Mouse (Mus musculus): ENCODE data around the gene Tnni2. TPM values are rescaled to one million over a fixed set of nuclear protein-coding genes. Genes with fewer than 3 reads are reported as not detected.
A peak's percentile ranks its signal among the peaks of the same experiment; 100 is the strongest.

The Tnni2 gene
- total and polyA plus RNA-seq, 2 experiments from 2014 or later, result 8.9 TPM; not detected in 1

- no peak overlapping the region for H3K4me3 ChIP-seq (ENCODE audit: low read depth, low read length)
- H3K9me3 ChIP-seq (replicated peaks; ENCODE audit: control insufficient read depth, low read length), result no peaks in the 10 kb centered on the region
- no peak for TF ChIP-seq EP300 (IDR thresholded peaks at IDR 0.05; ENCODE audit: low read depth)
- no peak for TF ChIP-seq CTCF (IDR thresholded peaks at IDR 0.05; ENCODE audit: low read depth)
- ATAC-seq (ENCODE audit: insufficient read depth, low read depth), result no peak
- no peaks in the 10 kb centered on the region for H3K27me3 ChIP-seq (ENCODE audit: control insufficient read depth, insufficient read depth, low read length)
- 86% methylated on average over 5 of the region's 5 CpGs for WGBS
- no peak overlapping the region for H3K4me2 ChIP-seq (ENCODE audit: low read depth, low read length)
- no peak overlapping the region for H3K27ac ChIP-seq (ENCODE audit: low read depth)
- peaks cover 12% of the 10 kb centered on the region for H3K4me1 ChIP-seq (ENCODE audit: control insufficient read depth, insufficient read depth)
- no peak overlapping the region for H3K9ac ChIP-seq (replicated peaks; ENCODE audit: low read depth, low read length)
- H3K36me3 ChIP-seq (replicated peaks; ENCODE audit: control insufficient read depth, insufficient read depth, low read length), result no peaks in the 10 kb centered on the region
- no peak for DNase-seq (ENCODE audit: low spot score)
These were observed 1.9 kb downstream of the Tnni2 start for GRCm38 (mm10) chr7:142443474-142443873.

- WGBS, result 88% methylated on average over 6 of the region's 6 CpGs
- DNase-seq (ENCODE audit: low spot score) (no peak), ATAC-seq (ENCODE audit: insufficient read depth, low read depth) (no peak)
- Histone ChIP-seq H3K27ac (ENCODE audit: low read depth) (no peak overlapping the region), H3K4me2 (ENCODE audit: low read depth, low read length) (no peak overlapping the region), H3K9me3 (replicated peaks; ENCODE audit: control insufficient read depth, low read length) (no peaks in the 10 kb centered on the region), H3K9ac (replicated peaks; ENCODE audit: low read depth, low read length) (no peak overlapping the region), H3K4me3 (ENCODE audit: low read depth, low read length) (no peak overlapping the region), H3K36me3 (replicated peaks; ENCODE audit: control insufficient read depth, insufficient read depth, low read length) (no peaks in the 10 kb centered on the region), H3K4me1 (ENCODE audit: control insufficient read depth, insufficient read depth) (peaks cover 17% of the 10 kb centered on the region), H3K27me3 (ENCODE audit: control insufficient read depth, insufficient read depth, low read length) (no peaks in the 10 kb centered on the region)
- no peak for TF ChIP-seq CTCF (IDR thresholded peaks at IDR 0.05; ENCODE audit: low read depth)
- TF ChIP-seq EP300 (IDR thresholded peaks at IDR 0.05; ENCODE audit: low read depth), result no peak
These were observed 2.6 kb downstream of the Tnni2 start for GRCm38 (mm10) chr7:142444171-142444570.

- H3K36me3 ChIP-seq (replicated peaks; ENCODE audit: control insufficient read depth, insufficient read depth, low read length), result no peaks in the 10 kb centered on the region
- H3K27ac ChIP-seq (ENCODE audit: low read depth), result no peak overlapping the region
- ATAC-seq (ENCODE audit: insufficient read depth, low read depth) (no peak), DNase-seq (ENCODE audit: low spot score) (no peak)
- H3K27me3 ChIP-seq (ENCODE audit: control insufficient read depth, insufficient read depth, low read length), result no peaks in the 10 kb centered on the region
- no peak overlapping the region for H3K4me3 ChIP-seq (ENCODE audit: low read depth, low read length)
- H3K4me1 ChIP-seq (ENCODE audit: control insufficient read depth, insufficient read depth), result peaks cover 20% of the 10 kb centered on the region
- no peak overlapping the region for H3K9ac ChIP-seq (replicated peaks; ENCODE audit: low read depth, low read length)
- H3K9me3 ChIP-seq (replicated peaks; ENCODE audit: control insufficient read depth, low read length), result no peaks in the 10 kb centered on the region
- TF ChIP-seq CTCF (IDR thresholded peaks at IDR 0.05; ENCODE audit: low read depth) (no peak), EP300 (IDR thresholded peaks at IDR 0.05; ENCODE audit: low read depth) (no peak)
- WGBS, result 91% methylated on average over 6 of the region's 6 CpGs
- H3K4me2 ChIP-seq (ENCODE audit: low read depth, low read length), result no peak overlapping the region
These were observed 3.7 kb downstream of the Tnni2 start for GRCm38 (mm10) chr7:142445324-142445723.

- H3K9ac ChIP-seq (replicated peaks; ENCODE audit: low read depth, low read length), result no peak overlapping the region
- peaks cover 20% of the 10 kb centered on the region for H3K4me1 ChIP-seq (ENCODE audit: control insufficient read depth, insufficient read depth)
- DNase-seq (ENCODE audit: low spot score) (no peak), ATAC-seq (ENCODE audit: insufficient read depth, low read depth) (no peak)
- no peak overlapping the region for H3K27ac ChIP-seq (ENCODE audit: low read depth)
- H3K4me3 ChIP-seq (ENCODE audit: low read depth, low read length), result no peak overlapping the region
- TF ChIP-seq EP300 (IDR thresholded peaks at IDR 0.05; ENCODE audit: low read depth), result no peak
- no peak for TF ChIP-seq CTCF (IDR thresholded peaks at IDR 0.05; ENCODE audit: low read depth)
- 87% methylated on average over 4 of the region's 4 CpGs for WGBS
- H3K4me2 ChIP-seq (ENCODE audit: low read depth, low read length), result no peak overlapping the region
- no peaks in the 10 kb centered on the region for H3K36me3 ChIP-seq (replicated peaks; ENCODE audit: control insufficient read depth, insufficient read depth, low read length)
- H3K9me3 ChIP-seq (replicated peaks; ENCODE audit: control insufficient read depth, low read length), result no peaks in the 10 kb centered on the region
- no peaks in the 10 kb centered on the region for H3K27me3 ChIP-seq (ENCODE audit: control insufficient read depth, insufficient read depth, low read length)
These were observed 4.7 kb downstream of the Tnni2 start for GRCm38 (mm10) chr7:142446264-142446663.

GRCm38 (mm10) chr7:142449038-142449617 lies 7.5 kb downstream of the Tnni2 start:
- WGBS, result 68% methylated on average over 6 of the region's 6 CpGs
- H3K4me2 ChIP-seq (ENCODE audit: low read depth, low read length), result no peak overlapping the region
- no peaks in the 10 kb centered on the region for H3K9me3 ChIP-seq (replicated peaks; ENCODE audit: control insufficient read depth, low read length)
- TF ChIP-seq CTCF (IDR thresholded peaks at IDR 0.05; ENCODE audit: low read depth) (no peak), EP300 (IDR thresholded peaks at IDR 0.05; ENCODE audit: low read depth) (no peak)
- DNase-seq (ENCODE audit: low spot score) (no peak), ATAC-seq (ENCODE audit: insufficient read depth, low read depth) (no peak)
- no peak overlapping the region for H3K27ac ChIP-seq (ENCODE audit: low read depth)
- H3K27me3 ChIP-seq (ENCODE audit: control insufficient read depth, insufficient read depth, low read length), result no peaks in the 10 kb centered on the region
- no peak overlapping the region for H3K9ac ChIP-seq (replicated peaks; ENCODE audit: low read depth, low read length)
- H3K4me3 ChIP-seq (ENCODE audit: low read depth, low read length), result no peak overlapping the region
- no peaks in the 10 kb centered on the region for H3K36me3 ChIP-seq (replicated peaks; ENCODE audit: control insufficient read depth, insufficient read depth, low read length)
- H3K4me1 ChIP-seq (ENCODE audit: control insufficient read depth, insufficient read depth), result 0 out of 2 replicates have a peak, but pooled peaks cover 8% of the 10 kb centered on the region

DNA sequence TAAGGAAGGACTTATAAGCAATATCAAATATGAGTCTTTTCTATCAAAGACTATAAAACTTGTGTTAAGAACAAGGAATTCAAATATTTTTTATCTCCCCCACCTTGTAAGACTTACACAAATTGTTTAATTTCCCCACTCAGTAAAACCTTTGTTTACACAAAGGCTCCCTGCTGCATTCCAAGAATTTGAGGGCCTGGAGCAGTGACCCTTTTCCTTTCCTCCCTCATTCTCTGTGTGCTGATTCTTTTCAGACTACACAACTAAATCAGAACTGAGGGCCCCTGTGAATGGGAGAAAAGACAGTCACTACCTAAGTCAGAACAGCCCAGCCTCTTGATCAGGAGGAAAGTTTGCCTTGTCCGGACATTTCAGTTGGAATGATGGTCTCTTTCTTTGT lies 13.1 kb downstream of the Tnni2 start:
- Histone ChIP-seq H3K27me3 (ENCODE audit: control insufficient read depth, insufficient read depth, low read length) (no peaks in the 10 kb centered on the region), H3K36me3 (replicated peaks; ENCODE audit: control insufficient read depth, insufficient read depth, low read length) (no peaks in the 10 kb centered on the region), H3K4me3 (ENCODE audit: low read depth, low read length) (no peak overlapping the region), H3K9me3 (replicated peaks; ENCODE audit: control insufficient read depth, low read length) (no peaks in the 10 kb centered on the region), H3K9ac (replicated peaks; ENCODE audit: low read depth, low read length) (no peak overlapping the region), H3K4me1 (ENCODE audit: control insufficient read depth, insufficient read depth) (peaks cover 39% of the 10 kb centered on the region), H3K4me2 (ENCODE audit: low read depth, low read length) (no peak overlapping the region), H3K27ac (ENCODE audit: low read depth) (peak overlapping the region; percentile 97; the same call in 1 of the 2 replicates)
- TF ChIP-seq EP300 (IDR thresholded peaks at IDR 0.05; ENCODE audit: low read depth) (no peak), CTCF (IDR thresholded peaks at IDR 0.05; ENCODE audit: low read depth) (no peak)
- no peak for DNase-seq (ENCODE audit: low spot score)
- 73% methylated on average over 1 of the region's 1 CpGs for WGBS
- ATAC-seq (ENCODE audit: insufficient read depth, low read depth), result no peak

Measured in heart, postnatal 0 days (tissue).